Mouse (Mus musculus): ENCODE results near the gene Tbl2. TPM values are rescaled to one million over a fixed set of nuclear protein-coding genes. Genes with fewer than 3 reads are reported as not detected.

Tbl2 gene
- total and polyA plus RNA-seq, 3 experiments, result 9.2 to 35.9 (median 22.7) TPM

DNA sequence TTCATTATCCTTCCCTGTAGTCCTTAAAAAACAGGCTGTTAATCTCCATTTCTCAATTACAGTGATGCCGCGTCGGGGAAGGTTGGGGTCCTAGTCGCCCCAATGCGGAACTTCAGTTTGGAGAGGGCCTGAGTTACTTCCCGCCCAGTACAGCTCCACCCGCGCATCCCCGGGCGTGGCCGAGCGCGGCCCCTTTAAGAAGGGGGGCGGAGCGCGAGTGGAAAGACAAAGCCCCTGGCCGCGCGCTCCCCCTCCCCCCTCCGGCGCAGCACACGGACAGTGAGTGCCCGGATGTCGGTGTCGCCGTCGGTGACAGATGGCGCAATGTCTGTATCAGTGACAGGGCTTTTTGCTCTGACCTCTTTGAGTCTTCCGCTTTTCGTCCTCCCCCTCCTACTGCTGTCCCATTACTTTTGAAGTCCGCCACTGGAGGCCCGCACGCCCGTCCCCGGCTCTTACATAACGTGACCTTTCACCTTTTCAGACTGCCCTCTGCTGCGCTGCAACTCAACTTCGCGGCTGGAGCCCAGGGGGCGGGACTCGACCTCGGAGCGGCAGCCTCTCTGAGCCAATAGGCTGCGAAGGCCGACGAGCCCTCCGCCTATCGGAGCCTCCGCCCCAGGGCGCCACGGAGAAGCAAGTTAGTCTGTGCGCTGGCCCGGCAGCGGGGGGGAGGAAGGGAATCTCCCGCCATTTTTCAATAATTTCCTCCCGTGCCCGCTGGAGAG lies 37.3 kb downstream of the Tbl2 start, which contains the start of gene Baz1b:
Gene Baz1b (plus strand): TSS at position 644 of the 728 bp plus-strand sequence.
- peak; percentile 99 for DNase-seq

DNA sequence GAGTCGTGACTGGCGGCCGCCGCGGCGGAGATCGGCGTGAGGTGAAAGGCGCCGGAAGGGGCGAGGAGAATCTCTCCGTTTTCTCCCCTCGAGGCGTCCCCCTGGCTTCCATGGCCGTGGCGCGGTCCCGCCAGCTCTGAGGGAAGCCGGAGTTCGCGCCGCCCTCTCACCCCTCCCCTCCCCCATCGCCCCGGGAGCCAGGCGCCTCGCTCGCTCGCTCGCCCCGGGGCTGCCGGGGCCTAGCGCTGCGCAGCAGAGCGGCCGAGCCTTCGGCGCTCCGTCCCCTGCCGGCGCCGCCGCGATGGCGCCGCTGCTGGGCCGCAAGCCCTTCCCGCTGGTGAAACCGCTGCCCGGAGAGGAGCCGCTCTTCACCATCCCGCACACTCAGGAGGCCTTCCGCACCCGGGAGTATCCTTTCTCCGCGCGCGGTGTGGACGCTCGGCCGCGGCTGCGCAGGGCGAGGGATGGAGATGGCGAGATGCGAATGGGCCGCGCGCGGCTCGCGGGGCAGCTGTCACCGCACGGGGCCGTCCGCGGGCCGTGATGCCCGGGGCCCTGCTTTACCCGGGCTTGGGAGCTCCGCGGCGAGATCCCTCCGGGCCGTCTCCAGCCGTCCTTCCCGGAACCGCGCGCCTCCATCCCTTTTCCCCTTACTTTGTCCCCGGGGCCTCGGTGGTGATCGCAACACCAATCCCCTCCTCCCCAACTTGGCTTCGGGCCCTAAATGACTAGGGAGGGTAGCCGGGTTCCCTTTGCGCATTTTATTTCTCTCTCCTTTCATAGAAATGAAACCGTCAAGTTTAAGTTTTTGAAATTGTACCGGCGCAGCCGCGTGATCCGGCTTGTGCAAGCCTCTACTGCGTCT lies 38.1 kb downstream of the Tbl2 start:
- peak; percentile 72 for DNase-seq

DNA sequence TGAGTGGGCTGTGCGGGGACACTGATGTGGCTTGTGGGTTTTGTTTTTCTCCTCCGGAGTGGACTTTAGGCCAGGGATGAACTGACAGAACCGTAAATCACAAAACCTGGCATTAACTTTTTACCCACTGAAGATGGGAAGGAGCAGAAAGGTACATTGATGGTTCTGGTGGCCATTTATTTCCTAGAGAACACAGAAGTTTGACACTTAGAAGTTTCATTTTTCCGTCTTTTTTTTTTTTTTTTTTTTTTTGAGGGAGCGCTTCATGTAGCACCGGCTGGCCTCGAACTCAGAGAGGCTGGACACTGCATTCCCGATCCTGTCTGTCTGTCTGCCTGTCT lies 38.7 kb downstream of the Tbl2 start:
- DNase-seq, result no peak

DNA sequence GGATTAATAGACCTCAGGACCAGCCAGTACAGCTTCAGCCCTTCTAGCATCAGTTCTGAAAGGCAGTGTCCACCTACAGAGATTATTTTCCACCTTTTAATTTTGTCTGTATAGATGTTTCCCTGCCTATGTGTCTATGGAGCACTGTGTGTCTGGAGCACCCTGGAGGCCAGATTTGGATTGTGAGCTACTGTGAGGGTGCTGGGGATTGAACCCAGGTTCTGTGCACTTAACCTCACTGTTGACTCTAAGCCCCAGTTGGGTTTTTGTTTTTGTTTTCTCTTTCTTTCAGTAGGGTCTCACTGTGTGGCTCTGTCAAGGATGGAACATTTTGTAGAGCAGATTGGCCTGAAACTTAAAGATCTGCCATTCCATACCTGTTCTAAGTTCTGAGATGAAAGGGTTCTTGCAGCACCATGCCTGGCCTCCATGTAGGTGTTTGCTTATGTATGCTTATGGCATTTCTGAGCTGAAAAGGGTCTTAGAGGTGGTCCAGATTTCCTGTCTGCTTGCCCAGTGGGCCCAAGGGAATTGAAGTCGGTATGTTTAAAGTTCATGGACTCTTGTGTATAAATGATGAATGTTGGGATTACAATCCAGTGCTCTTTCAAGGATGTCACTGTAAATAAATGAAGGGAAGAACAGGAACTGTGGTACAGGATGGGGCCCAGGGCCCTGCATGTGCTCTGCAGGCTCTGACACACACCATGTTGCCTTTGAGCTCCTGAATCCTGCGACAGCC lies 40.0 kb downstream of the Tbl2 start:
- DNase-seq, result peak; percentile 37

DNA sequence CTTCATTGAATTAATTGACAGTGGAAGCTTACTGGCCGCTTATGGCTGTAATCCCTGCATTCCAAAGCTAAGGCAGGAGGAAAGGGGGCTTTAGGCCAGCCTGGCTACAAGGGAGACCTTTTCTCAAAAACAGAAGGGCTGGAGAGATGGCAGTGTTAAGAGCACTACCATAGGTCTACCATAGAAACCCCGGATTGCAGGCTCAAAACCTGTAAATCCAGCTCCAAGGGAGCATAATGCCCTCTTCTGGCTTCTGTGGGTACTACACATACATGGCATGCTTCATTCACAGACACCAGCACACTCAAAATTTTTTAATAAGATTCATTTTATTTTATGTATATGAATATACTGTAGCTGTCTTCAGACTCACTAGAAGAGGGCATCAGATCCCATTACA lies 42.2 kb downstream of the Tbl2 start:
- DNase-seq, result peak; percentile 63

DNA sequence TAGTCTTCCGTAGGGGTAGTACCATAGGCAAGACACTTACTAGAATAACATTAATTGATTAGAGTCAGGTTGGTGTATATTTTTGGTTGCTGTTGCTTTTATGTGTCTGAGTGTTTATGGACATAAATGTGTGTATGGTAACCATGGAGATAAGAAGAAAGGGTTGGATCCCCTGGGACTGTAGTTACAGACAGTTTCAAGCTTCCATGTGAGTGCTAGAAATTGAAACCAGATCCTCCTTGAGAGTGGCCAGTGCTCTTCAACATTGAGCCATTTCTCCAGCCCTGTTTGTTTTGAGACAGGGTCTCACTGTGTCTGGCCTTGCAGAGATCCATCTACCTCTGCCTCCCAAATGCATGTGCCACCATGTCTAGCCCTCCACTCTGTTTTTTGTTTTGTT lies 43.0 kb downstream of the Tbl2 start:
- no peak for DNase-seq

DNA sequence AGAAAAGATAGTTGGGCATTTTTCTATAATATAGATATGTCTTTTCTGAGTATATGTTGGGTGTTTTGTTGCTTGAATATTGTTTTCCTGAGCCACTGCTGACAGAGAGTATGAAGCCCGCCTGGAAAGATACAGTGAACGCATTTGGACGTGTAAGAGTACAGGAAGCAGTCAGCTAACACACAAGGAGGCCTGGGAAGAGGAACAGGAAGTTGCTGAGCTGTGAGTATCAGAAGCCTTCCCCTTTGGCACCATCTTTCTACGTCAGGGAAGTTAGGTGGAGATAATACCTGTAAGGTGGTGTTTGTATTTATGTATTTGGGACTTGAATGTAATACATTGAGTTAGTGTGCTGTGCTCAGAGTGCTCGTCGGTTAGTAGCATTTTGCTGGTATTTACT lies 46.9 kb downstream of the Tbl2 start:
- no peak for DNase-seq

DNA sequence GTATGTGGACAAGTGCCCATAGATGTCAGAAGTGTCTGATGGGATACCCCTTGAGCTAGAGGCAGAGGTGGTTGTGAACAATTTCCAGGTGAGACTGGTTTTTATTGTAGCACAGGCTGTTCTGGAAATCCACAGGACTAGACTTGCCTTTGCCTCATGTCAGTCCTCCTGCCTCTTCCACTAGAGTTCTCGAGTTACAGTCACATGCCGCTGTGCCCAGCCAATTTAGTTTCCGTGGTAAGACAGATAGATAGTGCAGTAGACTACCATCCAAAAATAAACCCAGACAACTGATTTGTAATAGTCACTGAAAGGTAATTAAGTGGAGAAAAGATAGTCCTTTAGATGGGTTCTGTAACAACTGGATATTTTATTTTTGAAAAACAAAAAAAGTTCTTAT lies 53.3 kb downstream of the Tbl2 start:
- DNase-seq, result no peak

DNA sequence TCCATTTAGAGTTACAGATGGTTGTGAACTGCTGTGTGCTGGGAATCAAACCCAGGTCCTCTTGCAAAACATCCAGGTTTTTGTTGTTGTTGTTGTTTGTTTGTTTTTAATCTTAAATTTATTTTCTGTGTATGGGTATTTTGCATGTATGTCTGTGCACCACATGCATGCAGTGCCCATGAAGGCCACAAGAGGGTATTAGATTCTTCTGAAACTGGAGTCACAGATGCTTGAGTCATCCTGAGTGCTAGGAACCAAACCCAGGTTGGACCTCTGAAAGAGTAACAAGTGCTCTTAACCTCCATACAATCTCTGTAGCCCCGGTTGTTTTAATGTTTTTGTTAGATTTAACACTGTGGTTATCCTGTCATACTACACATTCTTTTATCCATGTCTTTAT lies 58.7 kb downstream of the Tbl2 start:
- DNase-seq, result no peak

Small RNA genes lying within 50 kb of the gene (microRNA-seq; reads per million reads assigned to microRNA genes)
- gene Gm25315, result 0 reads per million in 2 experiments

Other genes with a start within 250 kb of the Tbl2 start
- gene Tmem270, start 242.9 kb upstream of the Tbl2 start, total RNA-seq (2021), result not detected
- not detected in 2 replicates for gene Tmem270, start 242.9 kb upstream of the Tbl2 start, polyA plus RNA-seq (2012; rRNA removed)
- gene Cldn13, start 234.1 kb upstream of the Tbl2 start, total RNA-seq (2021), result not detected
- not detected in 2 replicates for gene Cldn13, start 234.1 kb upstream of the Tbl2 start, polyA plus RNA-seq (2012; rRNA removed)
- 10 to 100 TPM; 23.5 to 33.1 TPM for gene Mettl27, start 217.3 kb upstream of the Tbl2 start, total RNA-seq (2021)
- 22.5 and 39.1 TPM in 2 replicates for gene Mettl27, start 217.3 kb upstream of the Tbl2 start, polyA plus RNA-seq (2012; rRNA removed)
- gene Cldn4, start 202.7 kb upstream of the Tbl2 start, total RNA-seq (2021), result not detected
- 0.06 TPM in 1 of 2 replicates, not detected in the other for gene Cldn4, start 202.7 kb upstream of the Tbl2 start, polyA plus RNA-seq (2012; rRNA removed)
- under 1 TPM; 0.62 to 0.75 TPM for gene Cldn3, start 163.4 kb upstream of the Tbl2 start, total RNA-seq (2021)
- gene Cldn3, start 163.4 kb upstream of the Tbl2 start, polyA plus RNA-seq (2012; rRNA removed), result 2.9 and 3.7 TPM in 2 replicates
- 10 to 100 TPM; 51.7 to 52.4 TPM for gene Abhd11, start 140.5 kb upstream of the Tbl2 start, total RNA-seq (2021)
- gene Abhd11, start 140.5 kb upstream of the Tbl2 start, polyA plus RNA-seq (2012; rRNA removed), result 90.8 and 100.0 TPM in 2 replicates
- 1 to 10 TPM; 5.9 to 7.5 TPM for gene Stx1a, start 126.2 kb upstream of the Tbl2 start, total RNA-seq (2021)
- 23.2 and 31.8 TPM in 2 replicates for gene Stx1a, start 126.2 kb upstream of the Tbl2 start, polyA plus RNA-seq (2012; rRNA removed)
- 10 to 100 TPM; 30.7 to 43.3 TPM for gene Dnajc30, start 85.5 kb upstream of the Tbl2 start, total RNA-seq (2021)
- 85.4 and 105 TPM in 2 replicates for gene Dnajc30, start 85.5 kb upstream of the Tbl2 start, polyA plus RNA-seq (2012; rRNA removed)
- 10 to 100 TPM; 46.3 to 62.4 TPM for gene Bud23, start 84.7 kb upstream of the Tbl2 start, total RNA-seq (2021)
- gene Bud23, start 84.7 kb upstream of the Tbl2 start, polyA plus RNA-seq (2012; rRNA removed), result 62.8 and 65.6 TPM in 2 replicates
- gene Vps37d, start 71.4 kb upstream of the Tbl2 start, total RNA-seq (2021), result 1 to 10 TPM; 1.4 to 4.5 TPM
- 7.4 and 9.7 TPM in 2 replicates for gene Vps37d, start 71.4 kb upstream of the Tbl2 start, polyA plus RNA-seq (2012; rRNA removed)
- gene Mlxipl, start 59.8 kb upstream of the Tbl2 start, total RNA-seq (2021), result 10 to 100 TPM; 49.2 to 91.7 TPM
- gene Mlxipl, start 59.8 kb upstream of the Tbl2 start, polyA plus RNA-seq (2012; rRNA removed), result 127 and 165 TPM in 2 replicates
- 10 to 100 TPM; 77.9 to 95.3 TPM for gene Bcl7b, start 18.6 kb downstream of the Tbl2 start, total RNA-seq (2021)
- 52.4 and 79.9 TPM in 2 replicates for gene Bcl7b, start 18.6 kb downstream of the Tbl2 start, polyA plus RNA-seq (2012; rRNA removed)
- gene Baz1b, start 37.6 kb downstream of the Tbl2 start, total RNA-seq (2021), result 10 to 100 TPM; 70.8 to 78.3 TPM
- 26.8 and 30.8 TPM in 2 replicates for gene Baz1b, start 37.6 kb downstream of the Tbl2 start, polyA plus RNA-seq (2012; rRNA removed)
- 10 to 100 TPM in 1 of 2 experiments, 1 to 10 TPM in 1; 2.0 to 10.6 TPM for gene Fzd9, start 101.6 kb downstream of the Tbl2 start, total RNA-seq (2021)
- gene Fzd9, start 101.6 kb downstream of the Tbl2 start, polyA plus RNA-seq (2012; rRNA removed), result 9.6 and 14.0 TPM in 2 replicates
- not detected for gene Fkbp6, start 200.4 kb downstream of the Tbl2 start, total RNA-seq (2021)
- 0.08 TPM in 1 of 2 replicates, not detected in the other for gene Fkbp6, start 200.4 kb downstream of the Tbl2 start, polyA plus RNA-seq (2012; rRNA removed)
- not detected for gene Trim50, start 203.6 kb downstream of the Tbl2 start, total RNA-seq (2021)
- 0.09 TPM in 1 of 2 replicates, not detected in the other for gene Trim50, start 203.6 kb downstream of the Tbl2 start, polyA plus RNA-seq (2012; rRNA removed)
- 10 to 100 TPM; 16.8 to 23.0 TPM for gene Nsun5, start 220.3 kb downstream of the Tbl2 start, total RNA-seq (2021)
- 34.1 and 35.0 TPM in 2 replicates for gene Nsun5, start 220.3 kb downstream of the Tbl2 start, polyA plus RNA-seq (2012; rRNA removed)
- 10 to 100 TPM; 18.7 to 23.3 TPM for gene Pom121, start 244.9 kb downstream of the Tbl2 start, total RNA-seq (2021)
- 32.7 and 36.3 TPM in 2 replicates for gene Pom121, start 244.9 kb downstream of the Tbl2 start, polyA plus RNA-seq (2012; rRNA removed)